Mouse (Mus musculus) retina, adult 2 months (tissue): ENCODE results near the gene Col4a1.

ENCODE experiments used
- DNase-seq: peaks from one replicate; pipeline ENCODE4 v3.0.0-alpha.2; 2012; ENCODE audit warnings: low read depth, low spot score

Col4a1 gene

GRCm38 (mm10) chr8:11312349-11313175 lies at the start of gene Col4a1, which contains the start of gene Col4a2:
Gene Col4a1 (minus strand): TSS chr8:11312826.
Gene Col4a2 (plus strand): TSS chr8:11312805.
- DNase-seq: no peak

- no peak for DNase-seq
These were observed 49.1 kb upstream of the Col4a1 start for GRCm38 (mm10) chr8:11361546-11362277.

- DNase-seq: no peak
These were observed 47.2 kb upstream of the Col4a1 start for GRCm38 (mm10) chr8:11359846-11360245.

DNA sequence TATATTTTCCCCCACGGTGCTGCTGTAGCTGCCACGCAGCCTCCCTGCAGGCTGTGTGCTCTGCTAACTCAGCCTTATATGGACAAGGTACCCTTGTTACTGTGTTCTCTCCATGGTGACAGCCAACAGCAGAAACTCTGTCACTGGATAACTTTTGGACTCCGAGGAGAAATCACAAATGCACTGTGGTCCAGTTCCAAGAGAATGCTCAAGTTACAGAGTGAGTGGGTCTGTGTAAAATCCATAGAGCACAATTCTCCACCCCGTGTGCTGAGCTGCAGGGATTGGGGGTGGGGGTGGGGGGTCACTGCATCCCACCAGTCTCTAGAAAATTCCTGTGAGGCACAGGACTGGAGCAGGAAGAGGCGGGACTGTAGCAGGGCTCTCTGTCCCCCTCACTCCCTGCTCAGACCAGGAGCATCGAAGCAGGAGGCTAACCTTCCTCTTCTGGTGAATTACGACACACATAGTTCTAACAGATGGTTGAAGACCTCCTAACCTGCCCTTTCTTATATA lies 45.4 kb upstream of the Col4a1 start:
- no peak for DNase-seq

DNA sequence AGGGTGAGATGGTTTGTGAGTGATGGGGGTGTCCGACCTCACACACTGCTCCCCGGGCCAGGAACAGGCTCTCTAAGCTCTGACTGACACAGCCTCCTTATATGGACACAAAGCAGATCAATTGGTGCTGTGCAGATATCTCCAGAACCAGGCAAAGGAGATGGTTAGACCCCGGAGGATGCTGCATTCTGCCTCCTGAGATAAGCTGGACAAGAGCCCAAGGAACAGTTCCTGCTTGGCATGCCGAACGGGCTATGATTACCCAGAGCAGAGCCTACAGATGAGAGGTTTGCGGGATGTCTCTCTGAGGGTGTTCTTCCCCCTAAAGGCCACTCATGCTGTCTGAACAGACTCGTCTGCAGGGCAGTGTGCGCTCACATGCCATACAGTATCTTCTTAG lies 44.1 kb upstream of the Col4a1 start:
- no peak for DNase-seq

GRCm38 (mm10) chr8:11355900-11356299 lies 43.3 kb upstream of the Col4a1 start:
- no peak for DNase-seq

- DNase-seq: no peak
These were observed 42.3 kb upstream of the Col4a1 start for GRCm38 (mm10) chr8:11354800-11355451.

- DNase-seq: no peak
These were observed 39.9 kb upstream of the Col4a1 start for GRCm38 (mm10) chr8:11352514-11352913.

DNA sequence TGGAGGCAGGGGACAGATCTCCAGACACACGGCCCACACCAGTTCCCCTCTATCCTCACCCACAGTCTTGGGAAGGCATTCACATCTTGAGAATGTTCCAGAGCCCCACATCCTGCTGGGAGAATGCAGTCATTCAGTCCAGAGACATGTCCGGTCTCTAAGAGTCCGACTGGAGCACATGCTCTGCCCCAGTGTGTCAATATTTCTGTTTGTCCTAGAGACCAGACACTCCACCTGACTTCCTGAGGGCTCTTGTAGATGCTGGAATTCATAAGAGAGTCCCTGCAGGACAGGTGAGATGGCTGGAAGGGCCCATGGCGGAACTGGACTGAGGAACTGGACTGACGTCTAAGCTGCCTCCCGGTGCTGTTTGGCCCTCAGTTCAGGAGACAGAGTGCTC lies 38.7 kb upstream of the Col4a1 start:
- DNase-seq: no peak

- no peak for DNase-seq
These were observed 36.0 kb upstream of the Col4a1 start for GRCm38 (mm10) chr8:11348622-11349021.

GRCm38 (mm10) chr8:11347699-11348098 lies 35.1 kb upstream of the Col4a1 start:
- no peak for DNase-seq

GRCm38 (mm10) chr8:11346225-11346624 lies 33.6 kb upstream of the Col4a1 start:
- DNase-seq: no peak

DNA sequence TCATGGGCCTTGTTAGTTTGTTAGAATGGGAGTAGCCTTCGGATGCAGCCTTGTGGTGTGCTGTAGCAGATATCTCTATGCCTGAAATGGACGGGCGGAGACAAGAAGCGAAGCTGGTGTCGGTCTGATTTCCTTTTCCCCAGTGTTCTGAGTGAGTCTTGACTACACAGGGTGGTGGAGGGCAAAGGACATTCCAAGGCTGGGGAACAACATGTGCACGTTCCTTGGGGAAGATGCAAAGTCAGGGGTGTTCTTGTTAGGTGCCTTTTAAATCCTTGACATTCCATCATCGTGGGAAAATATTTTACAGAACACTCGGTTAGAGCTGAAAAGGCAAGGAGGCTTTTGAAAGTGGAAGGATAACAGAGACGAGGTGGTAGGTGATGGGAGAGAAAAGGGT lies 31.8 kb upstream of the Col4a1 start:
- no peak for DNase-seq

DNA sequence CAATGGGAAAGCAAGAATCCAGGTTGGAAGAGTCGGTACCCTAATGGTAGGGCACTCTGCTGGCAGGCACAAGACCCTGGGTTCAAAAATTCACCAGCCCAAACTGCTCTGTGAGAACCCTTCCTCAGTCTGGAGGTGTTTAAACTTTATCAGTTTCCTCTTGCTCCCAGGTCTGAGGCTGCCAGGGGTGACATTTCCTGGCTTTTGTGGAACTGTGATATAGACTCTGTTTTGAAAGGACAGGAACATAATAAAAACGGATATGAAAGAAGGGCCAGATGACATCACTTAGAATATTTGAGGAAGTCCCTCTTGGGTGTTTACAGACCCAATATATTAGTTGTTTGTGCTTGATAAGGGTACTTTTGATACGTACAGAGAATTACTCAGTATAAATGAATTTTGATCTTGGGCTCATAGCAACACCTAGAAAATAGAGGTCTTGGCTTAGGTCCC lies 28.5 kb upstream of the Col4a1 start:
- DNase-seq: no peak

DNA sequence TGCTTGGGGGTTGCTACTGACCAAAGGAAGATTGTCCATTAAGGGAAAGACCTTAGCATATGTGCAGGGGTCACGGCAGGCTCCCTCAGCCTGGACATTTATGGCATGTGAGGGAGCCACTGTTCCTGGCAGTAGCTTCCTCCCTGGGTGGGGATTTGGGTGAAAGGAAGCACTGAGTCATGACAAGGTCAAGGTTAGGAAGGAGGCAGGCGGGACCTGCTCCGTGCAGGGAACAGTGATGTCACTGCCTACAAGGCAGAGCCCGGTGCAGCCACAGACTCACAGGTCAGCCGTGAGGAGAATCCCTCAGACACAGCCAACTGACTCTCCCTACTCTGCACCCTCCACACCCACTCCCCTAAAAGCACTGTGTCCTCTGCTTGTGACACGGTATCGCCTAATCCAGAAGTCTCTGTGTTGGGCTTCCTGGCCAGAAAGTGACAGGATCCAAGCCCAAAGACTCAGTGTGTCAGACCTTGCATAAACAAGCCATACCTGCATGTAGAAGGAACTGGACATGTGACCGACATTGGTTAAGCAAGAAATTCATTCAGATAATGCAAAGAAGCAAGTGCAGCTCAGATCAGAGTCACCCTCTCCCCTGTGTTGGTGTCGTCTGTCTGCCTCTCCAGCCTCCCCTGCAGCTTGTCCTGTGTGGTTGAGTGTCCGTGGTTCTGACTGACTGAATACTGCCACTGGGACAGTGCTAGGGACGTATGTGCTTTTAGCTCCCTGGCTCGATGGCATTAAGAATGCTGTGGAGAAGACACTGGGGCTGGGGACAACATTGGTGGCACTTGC lies 27.9 kb upstream of the Col4a1 start:
- no peak for DNase-seq

- no peak for DNase-seq
These were observed 25.9 kb upstream of the Col4a1 start for GRCm38 (mm10) chr8:11338507-11338906.

GRCm38 (mm10) chr8:11337642-11338041 lies 25.0 kb upstream of the Col4a1 start:
- no peak for DNase-seq

DNA sequence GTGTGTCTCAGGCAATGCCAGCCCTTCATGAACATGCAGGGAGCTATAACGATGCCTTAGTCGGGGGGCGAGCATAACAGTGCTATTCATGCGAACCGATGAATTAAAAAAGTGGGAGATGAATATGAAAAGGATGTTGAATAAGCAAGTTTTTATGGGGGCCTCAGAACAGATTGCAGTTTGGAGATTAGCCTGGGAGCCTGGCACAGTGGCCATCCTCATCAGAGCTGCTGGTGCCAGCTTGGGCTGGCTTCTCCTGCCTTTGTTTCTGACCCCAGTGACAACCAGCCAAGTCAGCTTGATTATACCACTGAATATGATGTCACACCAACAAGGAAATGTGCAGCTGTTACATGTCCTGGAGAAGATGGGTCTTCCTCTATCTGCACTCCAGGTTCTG lies 23.7 kb upstream of the Col4a1 start:
- DNase-seq: no peak

DNA sequence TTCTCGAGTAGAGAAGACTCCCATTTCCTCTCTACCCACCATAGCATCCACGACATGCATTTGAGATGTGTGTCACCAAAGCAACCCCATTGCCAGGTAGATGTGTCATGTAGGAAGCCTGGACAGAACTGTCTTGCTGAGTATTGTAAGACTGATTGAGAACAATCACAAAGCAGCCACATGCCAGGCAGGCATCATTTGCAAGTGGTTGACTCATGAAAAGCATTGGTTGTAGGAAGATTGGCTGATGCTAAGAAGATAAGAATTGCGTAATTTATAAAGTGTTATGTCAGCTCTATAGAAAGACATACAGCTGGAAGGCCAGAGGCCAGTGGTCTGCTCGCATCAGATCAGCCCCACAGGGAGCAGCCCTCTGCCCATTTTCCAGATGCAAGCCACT lies 22.6 kb upstream of the Col4a1 start:
- DNase-seq: no peak

- DNase-seq: no peak
These were observed 21.9 kb upstream of the Col4a1 start for GRCm38 (mm10) chr8:11334493-11334892.

- DNase-seq: no peak
These were observed 21.1 kb upstream of the Col4a1 start for GRCm38 (mm10) chr8:11333746-11334145.
